Mouse (Mus musculus): ENCODE data around the gene Ifna5. TPM values are rescaled to one million over a fixed set of nuclear protein-coding genes. Genes with fewer than 3 reads are reported as not detected.

Ifna5 gene
- total and polyA plus RNA-seq, 2 experiments from 2014 or later: not detected

- Histone ChIP-seq H3K9ac (replicated peaks; ENCODE audit: low read length, poor library complexity, severe bottlenecking) (no peak overlapping the region), H3K27ac (ENCODE audit: low read depth, low read length) (no peak overlapping the region), H3K4me1 (ENCODE audit: insufficient read depth, low read length) (no peaks in the 10 kb centered on the region), H3K36me3 (ENCODE audit: insufficient read depth, low read length) (no peaks in the 10 kb centered on the region), H3K4me2 (ENCODE audit: low read depth, low read length, poor library complexity, severe bottlenecking) (no peak overlapping the region), H3K27me3 (ENCODE audit: insufficient read depth, low read length) (no peaks in the 10 kb centered on the region), H3K4me3 (ENCODE audit: low read depth, low read length) (no peak overlapping the region), H3K9me3 (ENCODE audit: low read length) (no peaks in the 10 kb centered on the region)
- ATAC-seq (ENCODE audit: low FRiP score): no peak
- no peak for DNase-seq (ENCODE audit: low spot score)
- no peak for TF ChIP-seq CTCF (IDR thresholded peaks at IDR 0.05)
Measured at GRCm38 (mm10) chr4:88859214-88859613, 23.9 kb downstream of the Ifna5 start.

GRCm38 (mm10) chr4:88863309-88863708, 28.0 kb downstream of the Ifna5 start:
- ATAC-seq (ENCODE audit: low FRiP score): no peak
- no peak overlapping the region for H3K27ac ChIP-seq (ENCODE audit: low read depth, low read length)
- H3K36me3 ChIP-seq (ENCODE audit: insufficient read depth, low read length): no peaks in the 10 kb centered on the region
- no peak overlapping the region for H3K9ac ChIP-seq (replicated peaks; ENCODE audit: low read length, poor library complexity, severe bottlenecking)
- no peak overlapping the region for H3K4me3 ChIP-seq (ENCODE audit: low read depth, low read length)
- H3K27me3 ChIP-seq (ENCODE audit: insufficient read depth, low read length): no peaks in the 10 kb centered on the region
- 4% methylated on average over 7 of the region's 7 CpGs for WGBS
- H3K4me2 ChIP-seq (ENCODE audit: low read depth, low read length, poor library complexity, severe bottlenecking): no peak overlapping the region
- H3K4me1 ChIP-seq (ENCODE audit: insufficient read depth, low read length): no peaks in the 10 kb centered on the region
- H3K9me3 ChIP-seq (ENCODE audit: low read length): no peaks in the 10 kb centered on the region
- no peak for TF ChIP-seq CTCF (IDR thresholded peaks at IDR 0.05)
- no peak for DNase-seq (ENCODE audit: low spot score)

- H3K36me3 ChIP-seq (ENCODE audit: insufficient read depth, low read length): no peaks in the 10 kb centered on the region
- no peak overlapping the region for H3K4me3 ChIP-seq (ENCODE audit: low read depth, low read length)
- ATAC-seq (ENCODE audit: low FRiP score) (no peak), DNase-seq (ENCODE audit: low spot score) (no peak)
- no peaks in the 10 kb centered on the region for H3K4me1 ChIP-seq (ENCODE audit: insufficient read depth, low read length)
- no peaks in the 10 kb centered on the region for H3K27me3 ChIP-seq (ENCODE audit: insufficient read depth, low read length)
- no peak overlapping the region for H3K4me2 ChIP-seq (ENCODE audit: low read depth, low read length, poor library complexity, severe bottlenecking)
- WGBS: 73% methylated on average over 9 of the region's 9 CpGs
- H3K27ac ChIP-seq (ENCODE audit: low read depth, low read length): no peak overlapping the region
- no peaks in the 10 kb centered on the region for H3K9me3 ChIP-seq (ENCODE audit: low read length)
- no peak overlapping the region for H3K9ac ChIP-seq (replicated peaks; ENCODE audit: low read length, poor library complexity, severe bottlenecking)
- no peak for TF ChIP-seq CTCF (IDR thresholded peaks at IDR 0.05)
Measured at GRCm38 (mm10) chr4:88864599-88864998, 29.3 kb downstream of the Ifna5 start.

- TF ChIP-seq CTCF (IDR thresholded peaks at IDR 0.05): no peak
- ATAC-seq (ENCODE audit: low FRiP score) (no peak), DNase-seq (ENCODE audit: low spot score) (no peak)
- H3K4me3 ChIP-seq (ENCODE audit: low read depth, low read length): no peak overlapping the region
- H3K27me3 ChIP-seq (ENCODE audit: insufficient read depth, low read length): no peaks in the 10 kb centered on the region
- H3K4me1 ChIP-seq (ENCODE audit: insufficient read depth, low read length): no peaks in the 10 kb centered on the region
- no peaks in the 10 kb centered on the region for H3K36me3 ChIP-seq (ENCODE audit: insufficient read depth, low read length)
- 70% methylated on average over 6 of the region's 6 CpGs for WGBS
- H3K4me2 ChIP-seq (ENCODE audit: low read depth, low read length, poor library complexity, severe bottlenecking): no peak overlapping the region
- H3K9me3 ChIP-seq (ENCODE audit: low read length): no peaks in the 10 kb centered on the region
- no peak overlapping the region for H3K9ac ChIP-seq (replicated peaks; ENCODE audit: low read length, poor library complexity, severe bottlenecking)
- H3K27ac ChIP-seq (ENCODE audit: low read depth, low read length): no peak overlapping the region
Measured at GRCm38 (mm10) chr4:88865011-88865569, 29.8 kb downstream of the Ifna5 start.

- Histone ChIP-seq H3K27ac (ENCODE audit: low read depth, low read length) (no peak overlapping the region), H3K4me3 (ENCODE audit: low read depth, low read length) (peak overlapping the region; percentile 45; the same call in 1 of the 2 replicates), H3K4me1 (ENCODE audit: insufficient read depth, low read length) (no peaks in the 10 kb centered on the region), H3K9ac (replicated peaks; ENCODE audit: low read length, poor library complexity, severe bottlenecking) (no peak overlapping the region), H3K4me2 (ENCODE audit: low read depth, low read length, poor library complexity, severe bottlenecking) (peak overlapping the region; percentile 96), H3K36me3 (ENCODE audit: insufficient read depth, low read length) (no peaks in the 10 kb centered on the region), H3K27me3 (ENCODE audit: insufficient read depth, low read length) (no peaks in the 10 kb centered on the region), H3K9me3 (ENCODE audit: low read length) (no peaks in the 10 kb centered on the region)
- DNase-seq (ENCODE audit: low spot score): peak; percentile 78
- WGBS: 1% methylated on average over 8 of the region's 8 CpGs
- ATAC-seq (ENCODE audit: low FRiP score): peak; percentile 74
- TF ChIP-seq CTCF (IDR thresholded peaks at IDR 0.05): peak; percentile 96
Measured at GRCm38 (mm10) chr4:88867366-88867925, 32.1 kb downstream of the Ifna5 start.

Data from midbrain, postnatal 0 days (tissue).